Mouse (Mus musculus): ENCODE results near the gene Clip2. TPM values are rescaled to one million over a fixed set of nuclear protein-coding genes. Genes with fewer than 3 reads are reported as not detected.
"Not testable (repeated sequence)": the region's sequence is repeated elsewhere in the genome, so short reads cannot be mapped to it uniquely, and the experiment has no call there.

Clip2 gene
- polyA plus RNA-seq, 1 experiment = 21.9 TPM

- H3K4me3 ChIP-seq (replicated peaks; ENCODE audit: extremely low read depth, low read depth, low read length) = no peak overlapping the region
- WGBS = 55% methylated on average over 13 of the region's 13 CpGs
- TF ChIP-seq POLR2A (IDR thresholded peaks at IDR 0.05; ENCODE audit: borderline replicate concordance, extremely low read depth, low read depth, low read length) (no peak), CTCF (IDR thresholded peaks at IDR 0.05; ENCODE audit: insufficient read depth, low read length) (peak; percentile 99)
- DNase-seq = peak; percentile 59
- H3K4me1 ChIP-seq (ENCODE audit: control insufficient read depth, insufficient read depth, low read length) = peaks cover 4% of the 10 kb centered on the region
Measured at GRCm38 (mm10) chr5:134485900-134486665, 66.2 kb downstream of the Clip2 start.

- Histone ChIP-seq H3K4me1 (ENCODE audit: control insufficient read depth, insufficient read depth, low read length) (no peaks in the 10 kb centered on the region; the same call in 1 of the 2 replicates), H3K4me3 (replicated peaks; ENCODE audit: extremely low read depth, low read depth, low read length) (no peak overlapping the region)
- TF ChIP-seq CTCF (IDR thresholded peaks at IDR 0.05; ENCODE audit: insufficient read depth, low read length) (no peak), POLR2A (IDR thresholded peaks at IDR 0.05; ENCODE audit: borderline replicate concordance, extremely low read depth, low read depth, low read length) (no peak)
- WGBS = 76% methylated on average over 7 of the region's 7 CpGs
- no peak for DNase-seq
Measured at GRCm38 (mm10) chr5:134485183-134485730, 67.0 kb downstream of the Clip2 start.

- Histone ChIP-seq H3K4me1 (ENCODE audit: control insufficient read depth, insufficient read depth, low read length) (no peaks in the 10 kb centered on the region), H3K4me3 (replicated peaks; ENCODE audit: extremely low read depth, low read depth, low read length) (no peak overlapping the region)
- WGBS = 64% methylated on average over 1 of the region's 1 CpGs
- DNase-seq = no peak
- TF ChIP-seq POLR2A (IDR thresholded peaks at IDR 0.05; ENCODE audit: borderline replicate concordance, extremely low read depth, low read depth, low read length) (no peak), CTCF (IDR thresholded peaks at IDR 0.05; ENCODE audit: insufficient read depth, low read length) (no peak)
Measured at GRCm38 (mm10) chr5:134483291-134483690, 68.9 kb downstream of the Clip2 start.

GRCm38 (mm10) chr5:134482331-134482730, 69.9 kb downstream of the Clip2 start:
- TF ChIP-seq POLR2A (IDR thresholded peaks at IDR 0.05; ENCODE audit: borderline replicate concordance, extremely low read depth, low read depth, low read length) = no peak
- no peak for TF ChIP-seq CTCF (IDR thresholded peaks at IDR 0.05; ENCODE audit: insufficient read depth, low read length)
- 44% methylated on average over 11 of the region's 11 CpGs for WGBS
- DNase-seq = no peak
- no peak overlapping the region for H3K4me3 ChIP-seq (replicated peaks; ENCODE audit: extremely low read depth, low read depth, low read length)
- no peaks in the 10 kb centered on the region for H3K4me1 ChIP-seq (ENCODE audit: control insufficient read depth, insufficient read depth, low read length)

- DNase-seq; H3K4me1 ChIP-seq (ENCODE audit: control insufficient read depth, insufficient read depth, low read length); H3K4me3 ChIP-seq (replicated peaks; ENCODE audit: extremely low read depth, low read depth, low read length): not testable (repeated sequence)
Measured at GRCm38 (mm10) chr5:134478886-134479285, 73.3 kb downstream of the Clip2 start.

GRCm38 (mm10) chr5:134475686-134476085, 76.5 kb downstream of the Clip2 start:
- DNase-seq; H3K4me3 ChIP-seq (replicated peaks; ENCODE audit: extremely low read depth, low read depth, low read length); H3K4me1 ChIP-seq (ENCODE audit: control insufficient read depth, insufficient read depth, low read length): not testable (repeated sequence)
- WGBS = 94% methylated on average over 7 of the region's 7 CpGs

- WGBS = 92% methylated on average over 6 of the region's 6 CpGs
- Histone ChIP-seq H3K4me1 (ENCODE audit: control insufficient read depth, insufficient read depth, low read length) (no peaks in the 10 kb centered on the region), H3K4me3 (replicated peaks; ENCODE audit: extremely low read depth, low read depth, low read length) (no peak overlapping the region)
- TF ChIP-seq CTCF (IDR thresholded peaks at IDR 0.05; ENCODE audit: insufficient read depth, low read length) (0 out of 2 replicates have a peak, but pooled peaks have one; percentile 12), POLR2A (IDR thresholded peaks at IDR 0.05; ENCODE audit: borderline replicate concordance, extremely low read depth, low read depth, low read length) (no peak)
- no peak for DNase-seq
Measured at GRCm38 (mm10) chr5:134475006-134475605, 77.1 kb downstream of the Clip2 start.

GRCm38 (mm10) chr5:134473902-134474301, 78.3 kb downstream of the Clip2 start:
- WGBS = 83% methylated on average over 2 of the region's 2 CpGs
- no peaks in the 10 kb centered on the region for H3K4me1 ChIP-seq (ENCODE audit: control insufficient read depth, insufficient read depth, low read length)
- no peak overlapping the region for H3K4me3 ChIP-seq (replicated peaks; ENCODE audit: extremely low read depth, low read depth, low read length)
- TF ChIP-seq CTCF (IDR thresholded peaks at IDR 0.05; ENCODE audit: insufficient read depth, low read length) (peak; percentile 52), POLR2A (IDR thresholded peaks at IDR 0.05; ENCODE audit: borderline replicate concordance, extremely low read depth, low read depth, low read length) (no peak)
- DNase-seq = no peak

GRCm38 (mm10) chr5:134470538-134471169, 81.6 kb downstream of the Clip2 start:
- DNase-seq = no peak
- Histone ChIP-seq H3K4me1 (ENCODE audit: control insufficient read depth, insufficient read depth, low read length) (no peaks in the 10 kb centered on the region), H3K4me3 (replicated peaks; ENCODE audit: extremely low read depth, low read depth, low read length) (no peak overlapping the region)
- TF ChIP-seq CTCF (IDR thresholded peaks at IDR 0.05; ENCODE audit: insufficient read depth, low read length) (no peak), POLR2A (IDR thresholded peaks at IDR 0.05; ENCODE audit: borderline replicate concordance, extremely low read depth, low read depth, low read length) (no peak)
- WGBS = 85% methylated on average over 8 of the region's 8 CpGs
